Mouse (Mus musculus) T-helper 2 cell (primary cell): ENCODE measurements at regions not wholly inside any gene's neighbourhood (a gene's known extent, or its start where the extent isn't known, plus 50 kb on each side); places are given as distances from the start of the nearest gene placed in this dataset.

Experiments used
- in situ Hi-C: fragments of 300-600 bp; cut with MboI, MseI; formaldehyde crosslinking; loops from one replicate; pipeline ENCODE4 v1.15.1; 2025; ENCODE audit warnings: high pct_unique_total_duplicates

DNA sequence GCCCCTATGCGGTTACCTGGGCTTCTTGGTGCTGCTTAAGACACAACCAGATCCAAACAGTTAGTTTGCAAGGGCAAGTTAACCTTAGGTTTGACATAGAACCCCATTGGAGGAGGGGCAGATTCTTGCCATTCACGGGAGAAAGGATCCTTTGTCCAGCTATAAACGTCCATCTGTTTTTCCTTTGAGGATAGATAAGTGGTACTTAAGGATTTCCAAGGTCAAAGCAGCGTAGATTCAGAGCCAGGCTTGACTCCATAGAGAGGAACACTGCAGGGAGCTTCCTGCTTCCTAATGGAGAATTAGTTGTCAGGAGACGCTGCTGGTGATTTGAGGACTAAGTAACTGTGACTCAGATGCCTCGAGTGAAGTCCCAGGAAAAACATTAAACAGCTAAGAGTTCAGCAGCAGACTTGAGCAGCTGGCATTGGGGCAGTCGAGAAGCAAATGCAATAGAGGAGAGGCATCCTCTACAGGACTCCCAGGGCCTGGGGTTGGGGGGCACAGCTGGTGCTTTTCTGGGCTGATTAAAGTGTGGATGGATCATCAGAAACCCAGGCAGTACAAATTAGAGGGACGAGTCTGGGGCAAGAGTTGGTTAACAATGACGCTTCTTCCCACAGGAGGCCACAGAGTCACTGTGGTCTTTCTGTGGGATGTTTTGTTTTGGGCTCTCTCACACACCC is 322.8 kb downstream of the Med10 start:
- in situ Hi-C loops = no loop called here

DNA sequence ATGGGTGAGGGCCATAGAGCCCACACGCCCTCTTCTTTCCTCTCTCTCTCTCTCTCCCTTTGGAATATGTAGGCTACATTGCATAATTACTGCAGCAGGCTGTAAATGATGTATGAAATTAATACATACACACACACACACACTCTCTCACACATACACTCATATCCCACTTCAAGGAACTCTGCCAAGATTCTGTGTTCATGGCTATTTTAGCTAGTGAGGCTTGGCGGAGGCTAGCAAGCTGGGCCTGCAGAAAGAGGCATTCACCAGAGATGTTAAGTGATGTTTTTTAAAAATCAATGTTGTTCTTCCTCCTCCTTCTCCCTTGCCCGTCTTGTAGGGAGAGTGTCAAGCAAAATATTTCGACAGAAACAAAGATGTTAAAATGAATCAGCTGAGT is 325.1 kb downstream of the Med10 start:
- in situ Hi-C loops = no loop called here

DNA sequence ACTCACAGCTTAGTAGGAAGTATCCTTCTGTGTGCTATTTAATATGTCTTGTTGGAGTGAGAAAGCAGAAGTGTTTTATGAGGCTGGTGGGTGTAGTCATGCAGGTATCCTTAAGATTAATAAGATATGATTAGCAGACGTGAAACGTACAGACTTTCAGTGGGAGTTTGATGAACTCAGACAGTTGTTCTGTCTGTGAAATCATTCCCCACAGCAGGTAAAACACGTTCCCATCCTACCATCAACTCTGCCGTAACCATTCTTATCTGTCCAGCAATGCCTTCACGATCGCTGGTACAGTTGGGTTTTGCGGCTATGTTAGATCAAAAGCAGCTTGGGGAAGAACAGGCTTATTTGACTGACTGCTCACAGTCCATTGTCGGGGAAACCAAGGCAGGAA is 332.3 kb downstream of the Med10 start:
- in situ Hi-C loops = no loop called here

DNA sequence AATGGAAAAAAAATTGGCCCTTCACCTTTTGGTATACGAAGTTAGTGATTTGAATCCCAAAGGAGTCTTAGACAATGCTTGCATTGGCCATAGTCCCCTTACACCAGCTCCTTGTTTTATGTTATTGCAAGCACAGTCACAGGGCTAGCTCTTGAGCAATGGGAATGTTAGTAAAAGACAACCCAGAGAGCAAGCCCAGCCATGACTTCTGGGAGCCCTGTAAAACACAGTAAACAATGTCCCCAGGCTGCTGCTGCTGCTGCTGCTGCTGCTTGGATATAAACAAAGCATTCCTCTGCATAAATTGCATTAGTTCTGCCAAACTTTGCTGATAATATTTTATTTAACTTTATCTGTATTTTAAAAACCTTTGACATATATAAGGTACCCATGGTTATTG is 334.0 kb downstream of the Med10 start:
- in situ Hi-C loops = no loop called here

DNA sequence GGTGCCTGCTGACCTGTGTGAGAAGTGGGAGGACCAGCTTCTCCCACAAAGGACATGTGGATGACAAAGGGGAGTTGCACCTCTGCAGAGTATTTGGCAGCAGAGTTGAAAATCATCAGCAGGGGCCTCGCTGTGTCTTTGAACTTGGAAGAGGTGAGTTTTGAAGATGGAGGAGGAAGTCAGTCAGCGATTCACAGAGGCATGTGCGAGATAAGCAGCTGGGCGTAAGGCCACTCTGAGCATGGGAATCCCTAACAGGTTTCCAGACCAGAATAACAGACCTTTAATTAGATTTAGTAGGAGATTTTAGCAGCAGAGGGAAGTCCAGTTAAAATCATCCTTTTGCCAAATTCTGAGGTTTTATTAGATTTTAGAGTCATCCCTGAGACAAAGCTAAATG is 342.3 kb downstream of the Med10 start:
- in situ Hi-C loops = no loop called here

DNA sequence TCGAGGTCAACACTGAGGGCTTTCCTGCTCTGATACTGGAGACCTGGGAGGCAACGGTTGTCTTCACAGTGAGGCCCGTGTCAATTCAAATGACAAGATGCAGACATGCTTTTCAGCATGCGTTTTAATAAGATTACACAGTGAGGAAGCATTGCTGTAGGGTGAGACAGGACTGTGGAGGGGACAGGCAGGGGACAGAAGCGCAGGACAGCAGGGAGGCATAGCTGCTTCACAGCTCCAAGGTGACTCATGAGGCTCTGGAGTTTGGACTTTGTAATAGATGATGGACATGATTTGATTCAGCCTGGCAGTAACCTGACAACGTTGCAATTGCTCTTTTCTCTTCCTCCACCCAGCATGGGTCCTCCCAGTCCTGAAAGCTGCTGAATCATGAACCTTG is 343.3 kb downstream of the Med10 start:
- in situ Hi-C loops = no loop called here

DNA sequence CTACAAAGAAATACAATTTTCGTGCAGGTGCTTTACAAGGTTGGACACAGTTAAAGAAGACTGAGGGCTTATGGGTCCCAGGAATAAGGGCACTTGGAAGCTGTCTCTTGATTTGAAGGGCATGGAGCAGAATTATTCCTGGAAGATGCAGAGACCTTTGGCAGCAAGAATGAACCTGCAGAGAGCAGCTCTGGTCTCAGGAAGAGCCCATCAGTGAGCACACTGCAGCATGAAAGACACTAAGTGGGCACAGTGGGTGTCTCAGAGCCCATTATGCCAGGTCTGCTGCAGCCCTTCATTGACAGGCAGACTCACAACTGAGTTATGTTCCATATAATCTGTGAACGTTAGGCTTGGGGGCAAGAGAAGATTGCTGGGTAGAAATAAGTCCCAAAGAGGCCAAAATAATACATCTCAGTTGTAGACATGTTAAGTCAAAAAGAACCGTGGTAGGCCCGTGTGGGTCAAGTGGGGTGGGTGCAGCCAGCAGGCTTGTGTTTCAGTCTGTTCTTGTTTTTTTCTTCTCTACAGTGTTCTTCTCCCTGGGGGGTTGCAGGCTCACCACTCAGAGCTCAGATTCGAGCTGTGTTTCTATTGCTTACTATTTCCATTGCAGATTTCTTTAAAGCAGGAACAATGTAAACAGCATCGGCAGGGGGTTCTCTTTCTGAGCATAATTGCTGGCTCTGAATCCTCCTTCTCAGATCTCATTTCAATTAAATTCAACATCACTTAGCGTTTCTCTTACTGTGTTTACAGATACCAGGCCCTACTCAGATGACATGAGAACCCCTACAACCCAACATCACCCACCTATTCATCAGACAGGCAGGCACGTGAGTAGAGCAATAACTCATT is 347.1 kb downstream of the Med10 start:
- in situ Hi-C loops = no loop called here

DNA sequence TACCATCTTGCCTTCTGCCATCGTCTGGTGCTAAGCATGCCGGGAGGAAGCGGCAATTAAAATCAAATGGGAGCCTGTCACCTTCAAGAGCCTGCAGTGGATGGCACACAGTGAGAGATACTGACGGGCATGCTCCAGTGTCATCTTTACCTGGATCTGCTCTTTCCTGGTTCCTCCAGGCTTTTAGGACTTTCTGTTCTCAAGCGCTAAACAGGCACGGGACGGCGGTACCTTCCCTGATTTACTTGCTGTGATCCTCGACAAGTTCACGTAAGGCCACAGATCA is 347.6 kb downstream of the Med10 start:
- in situ Hi-C loops = loop anchor here (10.0 kb wide), 1 partner anchor 245 kb away; no protein-coding TSS in a partner anchor

DNA sequence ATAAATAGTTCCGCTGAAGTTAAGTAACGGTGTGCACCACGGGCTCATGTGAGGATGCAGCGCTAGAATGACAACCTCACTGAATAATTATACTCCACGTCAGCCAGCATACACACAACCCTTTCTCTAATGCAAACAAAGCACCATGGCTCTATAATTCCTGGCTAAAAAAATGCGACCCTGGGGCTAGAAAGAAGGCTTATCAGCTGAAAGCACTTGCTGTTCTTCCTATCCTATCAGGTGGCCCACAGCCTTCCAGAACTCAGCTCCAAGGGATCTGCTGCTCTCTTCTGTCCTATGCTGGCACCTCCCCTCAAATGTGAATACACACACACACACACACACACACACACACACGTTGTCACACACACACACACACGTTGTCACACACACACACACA is 350.9 kb downstream of the Med10 start:
- in situ Hi-C loops = loop anchor here (10.0 kb wide), 1 partner anchor 248 kb away; no protein-coding TSS in a partner anchor

DNA sequence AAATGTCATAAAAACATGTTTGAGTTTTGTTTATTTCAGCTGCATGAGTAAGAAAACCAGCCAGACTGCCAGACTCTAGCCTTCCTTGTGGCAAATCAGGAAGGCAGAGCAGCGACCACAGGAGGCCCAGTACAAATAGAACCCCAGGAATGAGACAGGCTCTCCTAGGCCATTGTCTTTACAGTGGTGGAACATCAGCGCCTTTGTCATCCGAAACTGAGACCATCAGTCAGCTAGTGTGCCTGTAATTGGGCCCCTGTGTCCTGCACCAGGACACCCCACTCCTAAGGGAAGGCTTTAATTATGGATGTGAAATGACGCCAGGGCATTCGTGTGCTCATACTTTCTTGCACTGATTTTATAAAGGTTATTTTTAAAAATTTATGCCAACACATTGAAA is 353.4 kb downstream of the Med10 start:
- in situ Hi-C loops = loop anchor here (10.0 kb wide), 1 partner anchor 251 kb away; no protein-coding TSS in a partner anchor

DNA sequence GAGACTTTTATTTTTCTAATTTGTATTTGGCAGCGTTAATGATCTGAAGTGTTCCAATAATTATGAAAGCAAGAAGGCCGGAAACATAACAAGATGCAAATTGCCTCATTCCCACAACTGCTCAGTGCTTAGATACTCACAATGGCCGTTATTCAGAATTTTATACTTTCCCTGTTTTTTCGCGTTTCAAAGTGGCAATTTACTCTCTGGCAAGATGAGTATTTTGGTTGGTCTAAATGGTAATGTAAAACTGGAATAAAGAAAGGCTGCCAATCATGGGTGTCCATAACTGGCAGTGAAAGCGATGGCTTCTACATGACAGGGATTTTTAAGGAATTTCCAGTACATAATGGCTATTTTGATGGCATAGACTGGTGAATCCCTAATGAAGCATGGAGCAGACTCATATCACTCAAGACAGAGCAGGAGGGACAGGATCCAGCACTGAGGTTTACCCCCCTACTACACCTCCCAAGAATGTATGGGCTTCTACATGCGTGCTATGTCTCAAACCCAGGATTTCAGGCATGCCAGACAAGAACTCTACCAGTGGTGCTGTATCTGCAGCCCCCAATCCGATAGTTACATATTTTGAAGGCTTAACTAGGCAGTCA is 354.9 kb downstream of the Med10 start:
- in situ Hi-C loops = loop anchor here (10.0 kb wide), 1 partner anchor 252 kb away; no protein-coding TSS in a partner anchor

DNA sequence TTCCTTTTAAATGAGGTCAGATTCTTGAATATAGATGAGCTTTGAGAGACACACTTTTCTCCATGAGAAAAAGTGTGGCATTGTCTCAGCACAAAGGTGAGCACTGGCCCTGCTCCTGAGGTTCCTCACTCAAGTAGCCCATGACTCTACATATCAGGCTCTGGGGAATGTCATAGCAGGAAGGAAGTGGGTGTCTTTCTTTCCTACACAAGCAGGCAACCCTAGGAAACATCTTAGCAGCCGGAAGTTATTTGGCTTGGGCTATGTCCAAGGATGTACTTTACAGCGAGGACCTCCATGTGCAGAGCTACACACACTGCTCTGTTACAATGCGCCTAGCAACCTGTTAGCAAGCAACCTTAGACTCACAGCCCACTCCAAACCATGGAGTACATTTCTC is 356.9 kb downstream of the Med10 start:
- in situ Hi-C loops = loop anchor here (10.0 kb wide), 1 partner anchor 254 kb away; no protein-coding TSS in a partner anchor

DNA sequence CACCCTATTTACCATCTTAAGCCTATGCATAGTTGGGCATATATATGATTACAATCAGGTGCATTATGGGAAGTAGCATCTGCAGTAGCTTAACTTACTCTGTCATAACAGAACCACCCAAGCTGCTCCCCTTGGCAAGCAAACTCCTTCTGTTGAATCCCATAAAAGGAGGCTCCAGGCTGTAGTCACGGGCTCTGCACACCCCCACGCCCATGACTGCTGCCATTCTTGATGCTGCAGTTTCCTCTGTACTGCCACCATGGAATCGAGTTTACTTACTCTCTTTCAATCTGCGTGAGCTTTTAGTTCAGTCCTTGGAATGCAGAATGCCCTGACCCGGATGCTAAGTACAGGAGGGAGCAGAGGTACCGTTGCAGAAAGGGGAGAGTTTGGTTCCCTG is 357.4 kb downstream of the Med10 start:
- in situ Hi-C loops = loop anchor here (10.0 kb wide), 1 partner anchor 255 kb away; no protein-coding TSS in a partner anchor

DNA sequence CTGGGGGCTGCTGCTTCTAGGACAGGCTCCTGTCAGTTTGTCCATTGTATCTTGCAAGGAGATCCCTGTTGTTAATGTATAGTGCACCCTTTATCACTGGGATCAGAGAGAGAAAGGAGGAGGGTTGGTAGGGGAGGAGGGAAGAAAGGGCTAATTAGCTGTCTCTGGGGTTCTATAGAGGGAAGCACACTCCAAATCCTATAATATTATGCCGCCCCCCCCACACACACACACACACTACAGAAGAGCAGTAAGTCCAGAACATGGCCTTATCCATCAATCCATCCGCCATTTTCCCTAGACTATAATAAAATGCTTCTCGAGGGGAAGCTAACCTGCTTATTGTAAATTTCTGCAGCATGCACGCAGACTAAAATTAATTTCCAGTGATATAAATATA is 359.9 kb downstream of the Med10 start:
- in situ Hi-C loops = no loop called here

DNA sequence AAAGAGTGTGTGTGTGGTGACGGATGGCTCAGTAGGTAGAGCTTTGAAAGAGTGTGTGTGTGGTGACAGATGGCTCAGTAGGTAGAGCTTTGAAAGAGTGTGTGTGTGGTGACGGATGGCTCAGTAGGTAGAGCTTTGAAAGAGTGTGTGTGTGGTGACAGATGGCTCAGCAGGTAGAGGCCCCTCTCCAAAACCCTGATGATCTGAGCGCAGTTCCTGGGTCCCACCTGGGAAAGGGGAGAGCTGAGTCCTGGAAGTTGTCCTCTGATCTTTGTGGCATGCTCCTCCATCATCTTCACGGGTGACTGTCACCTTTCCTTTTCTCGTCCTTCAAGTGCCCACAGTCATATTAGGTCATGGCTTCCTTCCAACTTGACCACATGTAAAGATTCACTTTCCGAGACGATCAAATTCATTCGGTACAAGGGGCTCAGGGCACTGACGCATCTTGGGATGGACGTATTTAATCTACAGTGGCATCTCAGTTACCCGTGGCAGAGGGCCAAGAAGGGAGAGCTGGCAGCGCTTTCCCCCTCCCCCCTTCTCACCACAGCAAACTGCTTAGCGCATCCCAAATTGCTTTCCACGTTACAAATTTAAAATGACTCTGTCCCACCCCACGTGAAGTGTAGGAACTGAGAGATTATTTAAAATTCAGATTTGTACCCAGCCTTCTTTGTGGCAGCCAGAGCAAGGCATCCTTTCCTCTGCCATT is 363.5 kb downstream of the Med10 start:
- in situ Hi-C loops = no loop called here

DNA sequence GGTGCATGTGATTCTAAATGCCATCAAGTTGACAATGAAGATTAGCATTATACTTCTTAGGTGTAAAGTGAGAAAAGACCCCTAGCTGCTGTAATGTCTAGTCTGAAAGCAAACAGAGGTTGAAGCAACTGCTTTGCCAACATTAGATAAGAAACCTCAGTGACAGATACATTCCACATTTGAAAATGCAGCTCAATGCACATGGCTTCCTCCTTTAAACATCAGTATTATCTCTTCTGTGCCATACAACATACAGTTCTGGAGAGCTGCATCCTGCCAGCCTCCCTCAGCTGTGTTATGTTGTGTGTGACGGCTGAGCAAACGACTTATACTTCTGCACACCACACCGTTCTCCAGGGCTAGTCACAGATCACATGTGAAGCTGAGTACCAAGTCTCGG is 365.6 kb downstream of the Med10 start:
- in situ Hi-C loops = no loop called here

DNA sequence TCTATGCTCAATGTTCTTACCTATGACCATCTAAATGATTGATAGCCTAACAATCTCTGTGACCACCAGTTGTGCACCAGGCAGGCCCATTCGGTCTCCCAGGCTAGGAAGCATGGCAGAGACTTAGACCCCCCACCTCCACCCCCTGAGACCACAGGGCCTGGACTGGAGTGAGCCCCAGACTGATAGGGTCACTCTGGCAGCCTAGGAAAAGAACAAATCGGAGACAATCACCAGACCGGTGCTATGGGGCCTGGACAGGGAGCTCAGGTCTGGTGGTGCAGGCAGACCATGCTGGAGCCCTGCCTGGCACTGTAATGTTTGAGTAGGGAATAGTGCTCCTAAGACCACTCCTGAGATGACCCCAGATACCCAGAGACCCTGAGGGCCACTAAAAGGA is 366.7 kb downstream of the Med10 start:
- in situ Hi-C loops = no loop called here

DNA sequence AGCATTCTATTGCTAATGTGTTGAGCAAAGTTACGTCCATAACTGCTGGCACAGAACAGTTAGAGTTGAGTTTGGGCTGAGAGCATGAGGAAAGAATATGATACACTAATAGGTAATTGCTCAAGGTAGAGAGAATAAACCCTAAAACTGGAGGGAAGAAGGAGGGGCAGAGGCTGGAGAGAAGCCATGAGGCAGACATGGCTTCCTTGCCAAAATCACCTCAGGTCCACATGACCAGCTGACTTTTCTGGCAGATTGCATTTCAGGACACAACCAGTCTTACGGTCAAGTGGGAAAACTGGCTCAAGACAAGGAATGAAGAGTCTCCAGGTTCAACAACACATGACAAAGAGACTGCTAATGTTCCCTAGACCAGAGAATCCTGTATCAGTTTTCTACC is 374.9 kb downstream of the Med10 start:
- in situ Hi-C loops = no loop called here

DNA sequence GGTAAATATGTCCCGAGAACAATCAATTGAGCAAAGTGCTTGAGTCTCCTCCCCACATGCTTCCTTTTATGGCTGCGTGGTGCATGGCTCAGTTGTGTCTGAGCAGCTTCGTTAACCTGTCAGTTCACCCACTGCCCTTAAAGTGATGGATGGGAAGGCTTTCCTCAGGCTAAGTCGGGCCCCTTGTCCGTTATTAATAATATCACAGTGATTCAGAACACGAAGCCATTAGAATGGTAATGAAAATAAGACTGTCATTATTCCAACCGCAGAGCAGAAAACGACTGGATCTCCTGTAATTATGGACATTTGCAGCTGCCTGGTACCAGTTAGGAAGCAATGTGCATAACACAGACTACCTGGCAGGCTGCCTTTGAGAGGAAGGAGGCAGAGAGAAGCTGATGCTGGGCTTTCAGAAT is 375.9 kb downstream of the Med10 start:
- in situ Hi-C loops = no loop called here

DNA sequence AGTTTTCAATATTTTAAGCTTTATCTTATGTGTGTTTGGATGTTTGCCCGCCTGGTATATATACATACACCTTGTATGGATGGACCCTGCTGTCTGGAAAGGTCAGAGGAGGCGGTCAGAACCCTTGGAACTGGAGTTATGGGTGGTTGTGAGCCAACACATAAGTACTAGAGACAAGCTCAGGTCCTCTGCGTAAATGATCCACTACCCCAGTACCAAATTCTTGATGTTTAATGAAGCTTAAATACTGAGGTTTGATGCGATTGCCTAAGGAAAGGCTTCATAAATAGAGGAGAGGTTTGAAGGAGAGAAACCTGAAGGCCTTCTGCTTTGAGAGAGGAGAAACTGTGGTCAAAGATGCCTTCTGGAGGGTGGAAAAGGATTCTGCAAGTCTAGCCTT is 388.8 kb downstream of the Med10 start:
- in situ Hi-C loops = no loop called here

DNA sequence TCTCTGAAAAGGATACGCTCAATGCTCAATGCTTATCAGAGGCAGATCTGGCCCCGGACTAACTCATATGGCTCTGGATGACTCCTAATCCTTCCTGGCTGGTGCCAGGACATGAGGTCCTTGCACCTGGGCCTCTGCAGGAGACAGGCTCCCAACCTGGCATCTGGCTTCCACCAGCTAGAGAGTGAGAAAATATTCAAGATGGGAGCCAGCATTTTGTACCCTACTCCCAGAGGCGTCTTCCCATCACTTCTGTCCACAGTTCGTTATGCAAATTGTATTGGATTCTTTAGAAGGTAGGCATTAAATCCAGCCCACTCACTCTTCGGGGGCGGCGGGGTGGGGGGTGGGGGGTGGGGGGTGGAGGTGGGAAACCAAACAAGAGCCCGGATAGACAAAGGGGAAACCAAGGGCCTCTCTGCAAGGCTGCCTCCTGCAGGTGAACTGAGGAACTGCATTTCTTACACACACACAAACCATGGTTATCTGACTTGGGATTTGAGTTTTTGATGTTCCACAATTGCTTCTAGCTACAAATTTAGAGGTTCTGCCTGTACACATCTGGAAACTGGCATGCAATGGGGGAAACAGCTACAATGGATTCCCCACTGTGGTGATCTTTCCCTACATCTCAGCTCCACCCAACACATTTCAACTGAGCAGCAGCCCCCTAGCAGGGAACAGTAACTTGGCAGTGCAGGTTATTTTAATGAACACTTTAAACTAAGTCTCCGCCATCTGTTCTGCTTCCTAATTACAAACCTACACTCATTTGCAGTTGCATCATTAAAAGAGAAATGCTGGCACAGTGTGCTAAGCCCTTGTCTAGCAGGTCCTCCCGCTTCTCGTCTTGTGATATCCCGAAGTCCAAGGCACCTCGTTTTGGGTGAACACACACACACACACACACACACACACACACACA is 390.2 kb downstream of the Med10 start:
- in situ Hi-C loops = no loop called here
